Mouse (Mus musculus) mammary gland, adult 2 months (tissue): ENCODE results near the gene Siah3. TPM values are rescaled to one million over a fixed set of nuclear protein-coding genes. Genes with fewer than 3 reads are reported as not detected.

Source experiments
- polyA plus RNA-seq: library from polyadenylated mRNA; depleted of rRNA; stranded (reverse); fragments of >200 nt; gene quantifications from 2 replicates; pipeline ENCODE4 v1.2.3, GENCODE M21; 2012; ENCODE audit warnings: low replicate concordance; rRNA removed

The Siah3 gene
- 0.09 and 0.20 TPM in 2 replicates for polyA plus RNA-seq

GRCm38 (mm10) chr14:75455743-75456421 lies at the start of gene Siah3:
TSS of gene Siah3 (plus strand) at chr14:75455982.

Other genes starting within 250 kb of the Siah3 start
- gene Cpb2, start 213.7 kb upstream of the Siah3 start, polyA plus RNA-seq = 0.25 TPM in 1 of 2 replicates, not detected in the other
- 3.8 and 5.3 TPM in 2 replicates for gene Zc3h13, start 171.6 kb upstream of the Siah3 start, polyA plus RNA-seq
- gene Spert, start 137.1 kb downstream of the Siah3 start, polyA plus RNA-seq = not detected in 2 replicates
- gene Erich6b, start 186.3 kb downstream of the Siah3 start, polyA plus RNA-seq = not detected in 2 replicates